Mouse (Mus musculus) adrenal gland, postnatal 36 days (tissue): ENCODE results near the gene Usp24. TPM values are rescaled to one million over a fixed set of nuclear protein-coding genes. Genes with fewer than 3 reads are reported as not detected.

ENCODE experiments used
- total RNA-seq, 2 experiments: library from RNA; stranded (reverse); gene quantifications; 2 replicates each; pipeline ENCODE4 v1.2.3; 2021

Gene Usp24
- total RNA-seq, 2 experiments from 2014 or later = 41.0 to 41.3 TPM

Other genes starting within 250 kb of the Usp24 start
- gene Pcsk9, start 148.1 kb downstream of the Usp24 start, total RNA-seq = under 1 TPM in 1 of 2 experiments, not detected in 1; 0.33 TPM
- not detected for gene Bsnd, start 176.1 kb downstream of the Usp24 start, total RNA-seq
- 100 to 1,000 TPM in 1 of 2 experiments, 10 to 100 TPM in 1; 74.5 to 299 TPM for gene Dhcr24, start 244.8 kb downstream of the Usp24 start, total RNA-seq